Mouse (Mus musculus) myocyte (in vitro differentiated cells): ENCODE measurements at regions not wholly inside any gene's neighbourhood (a gene's known extent, or its start where the extent isn't known, plus 50 kb on each side); places are given as distances from the start of the nearest gene placed in this dataset.

Source experiments
- CEBPB ChIP-seq: IDR thresholded peaks from 2 replicates; pipeline ENCODE4 v1.6.1; 2011; ENCODE audit warnings: mild to moderate bottlenecking, moderate library complexity; ENCODE audit not compliant: poor library complexity, insufficient read depth, severe bottlenecking
- E2F4 ChIP-seq: IDR thresholded peaks from one replicate; pipeline ENCODE4 v1.6.1; 2011; ENCODE audit warnings: mild to moderate bottlenecking, control low read depth, moderate library complexity; ENCODE audit not compliant: insufficient read depth
- MAX ChIP-seq: IDR thresholded peaks from one replicate; pipeline ENCODE4 v1.6.1; 2011; ENCODE audit warnings: low read depth, mild to moderate bottlenecking, control low read depth
- MYOD1 ChIP-seq, 3 experiments: IDR thresholded peaks; one replicate each; pipeline ENCODE4 v1.6.1; 2011; ENCODE audit warnings: control low read depth in 2 of 3, low read depth in 2 of 3, mild to moderate bottlenecking in 2 of 3, moderate library complexity in 1 of 3; ENCODE audit not compliant: insufficient read length in 2 of 3, control insufficient read depth in 1 of 3
- MYOG ChIP-seq, 3 experiments: IDR thresholded peaks; one replicate each; pipeline ENCODE4 v1.6.1; 2011; ENCODE audit warnings: control low read depth in 2 of 3, low read depth in 2 of 3, mild to moderate bottlenecking in 2 of 3; ENCODE audit not compliant: insufficient read length in 2 of 3, control insufficient read depth in 1 of 3, insufficient read depth in 1 of 3
- POLR2A ChIP-seq: IDR thresholded peaks from one replicate; pipeline ENCODE4 v1.6.1; 2011; ENCODE audit warnings: low read depth, mild to moderate bottlenecking, control low read depth, moderate library complexity; ENCODE audit not compliant: insufficient read length
- POLR2AphosphoS2 ChIP-seq: IDR thresholded peaks from one replicate; pipeline ENCODE4 v1.6.1; 2011; ENCODE audit warnings: low read depth, control low read depth; ENCODE audit not compliant: insufficient read length
- TCF12 ChIP-seq: IDR thresholded peaks from one replicate; pipeline ENCODE4 v1.6.1; 2011; ENCODE audit warnings: mild to moderate bottlenecking, control low read depth; ENCODE audit not compliant: poor library complexity, insufficient read depth, severe bottlenecking
- TCF3 ChIP-seq: IDR thresholded peaks from one replicate; pipeline ENCODE4 v1.6.1; 2011; ENCODE audit warnings: low read depth, control low read depth; ENCODE audit not compliant: insufficient read length
- USF1 ChIP-seq: IDR thresholded peaks from one replicate; pipeline ENCODE4 v1.6.1; 2011; ENCODE audit warnings: low read depth, mild to moderate bottlenecking, control low read depth, moderate library complexity

GRCm38 (mm10) chr2:147498731-147499130, 137.0 kb downstream of the Pax1 start:
- TF ChIP-seq E2F4 (no peak), POLR2A (no peak), TCF12 (no peak), POLR2AphosphoS2 (no peak), MAX (no peak), MYOD1 (IDR thresholded peaks at IDR 0.05; ENCODE audit: control insufficient read depth in 1 of 3, insufficient read length in 2 of 3, low read depth in 2 of 3) (no peak), USF1 (no peak), MYOG (IDR thresholded peaks at IDR 0.05; ENCODE audit: control insufficient read depth in 1 of 3, insufficient read depth in 1 of 3, insufficient read length in 2 of 3, low read depth in 2 of 3) (no peak), CEBPB (no peak), TCF3 (no peak)
